Mouse (Mus musculus) Patski (cell line): ENCODE data around the gene Spns3. TPM values are rescaled to one million over a fixed set of nuclear protein-coding genes. Genes with fewer than 3 reads are reported as not detected.
A peak's percentile ranks its signal among the peaks of the same experiment; 100 is the strongest.

Source experiments
- ATAC-seq: fragments of 100-300 bp; one replicate; pipeline ENCODE4 v1.8.0; 2021
- CTCF ChIA-PET: fragments of 350-600 bp; sonication (Branson Sonifier 250); formaldehyde crosslinking; loops from one replicate; lab custom pipeline; 2022; ENCODE audit warnings: inconsistent platforms; lab: Charles Lee
- POLR2A ChIA-PET: fragments of 350-600 bp; sonication (Branson Sonifier 250); formaldehyde crosslinking; loops from one replicate; lab custom pipeline; 2022; ENCODE audit warnings: antibody characterized with exemption, inconsistent platforms; lab: Charles Lee
- DNase-seq: peaks from one replicate; pipeline ENCODE4 v3.0.0-alpha.2; 2011; ENCODE audit warnings: low read depth, low spot score
- H3K27me3 ChIP-seq: fragments of 371-371 bp; one replicate; pipeline ENCODE4 v1.5.1; 2021
- CTCF ChIP-seq: fragments of 100-300 bp; IDR thresholded peaks from one replicate; pipeline ENCODE4 v1.5.1; 2021
- in situ Hi-C: fragments of 300-500 bp; cut with MboI; formaldehyde crosslinking; loops from 3 replicates; pipeline ENCODE4 v1.11.1; 2018; ENCODE audit warnings: low pct_unique_long_range_greater_than_20kb, mixed read lengths
- polyA plus RNA-seq: library from polyadenylated mRNA; unstranded; gene quantifications from one replicate; pipeline ENCODE4 v1.2.3, GENCODE M21; 2021

Gene Spns3
- polyA plus RNA-seq, 1 experiment from 2014 or later = 7.8 TPM

GRCm38 (mm10) chr11:72576466-72577351, 26.4 kb upstream of the Spns3 start:
- TF ChIP-seq CTCF = no peak
- DNase-seq (no peak), ATAC-seq (no peak)
- H3K27me3 ChIP-seq = no peaks in the 10 kb centered on the region
- in situ Hi-C loops = loop anchor here (5.0 kb wide), 1 partner anchor 161 kb away; no protein-coding TSS in a partner anchor
- ChIA-PET POLR2A (no interaction called here), CTCF (no interaction called here)

- ChIA-PET POLR2A (no interaction called here), CTCF (interaction anchor here (0.9 kb wide), 1 partner anchor 152 kb away, joined by 3 read pairs; no protein-coding TSS in a partner anchor)
- in situ Hi-C loops = loop anchor here (5.0 kb wide), 1 partner anchor 161 kb away; no protein-coding TSS in a partner anchor
- no peaks in the 10 kb centered on the region for H3K27me3 ChIP-seq
- no peak for DNase-seq
- no peak for ATAC-seq
- no peak for TF ChIP-seq CTCF
Observed at GRCm38 (mm10) chr11:72576111-72576465, 25.8 kb upstream of the Spns3 start.

GRCm38 (mm10) chr11:72573819-72574218, 23.5 kb upstream of the Spns3 start:
- DNase-seq = no peak
- TF ChIP-seq CTCF = peak; percentile 69

GRCm38 (mm10) chr11:72570319-72570979, 20.1 kb upstream of the Spns3 start:
- ATAC-seq (no peak), DNase-seq (no peak)
- in situ Hi-C loops = no loop called here
- TF ChIP-seq CTCF = peak; percentile 87
- ChIA-PET CTCF (interaction anchor here (0.8 to 1.3 kb wide), 4 partner anchors 132 to 166 kb away, joined by 3 to 4 read pairs (median 3); no protein-coding TSS in a partner anchor), POLR2A (interaction anchor here (0.6 to 1.5 kb wide), 3 partner anchors 82 to 604 kb away, joined by 3 to 4 read pairs (median 3); no protein-coding TSS in a partner anchor)
- no peaks in the 10 kb centered on the region for H3K27me3 ChIP-seq

More at GRCm38 (mm10) chr11:72573819-72574218, 23.5 kb upstream of the Spns3 start:
- ATAC-seq = no peak
- no peaks in the 10 kb centered on the region for H3K27me3 ChIP-seq
- POLR2A ChIA-PET = no interaction called here
- in situ Hi-C loops = no loop called here
- CTCF ChIA-PET = no interaction called here

- in situ Hi-C loops = loop anchor here (5.0 to 10.0 kb wide), 2 partner anchors 217 to 355 kb away; partner anchors contain the start of gene Med31
- TF ChIP-seq CTCF = no peak
- POLR2A ChIA-PET = interaction anchor here (1.5 kb wide), 1 partner anchor 199 kb away, joined by 3 read pairs; no protein-coding TSS in a partner anchor
- no peaks in the 10 kb centered on the region for H3K27me3 ChIP-seq
- CTCF ChIA-PET = interaction anchor here (1.0 kb wide), 1 partner anchor 151 kb away, joined by 3 read pairs; no protein-coding TSS in a partner anchor
- ATAC-seq = no peak
- DNase-seq = no peak
Observed at GRCm38 (mm10) chr11:72569671-72570318, 19.5 kb upstream of the Spns3 start.

- no peak for TF ChIP-seq CTCF
- ChIA-PET POLR2A (no interaction called here), CTCF (no interaction called here)
- in situ Hi-C loops = loop anchor here (5.0 to 10.0 kb wide), 2 partner anchors 217 to 354 kb away; partner anchors contain the start of gene Med31
- DNase-seq = no peak
- no peaks in the 10 kb centered on the region for H3K27me3 ChIP-seq
- ATAC-seq = no peak
Observed at GRCm38 (mm10) chr11:72569051-72569450, 18.7 kb upstream of the Spns3 start.

- in situ Hi-C loops = loop anchor here (5.0 to 10.0 kb wide), 2 partner anchors 215 to 352 kb away; partner anchors contain the start of gene Med31
- ChIA-PET CTCF (no interaction called here), POLR2A (interaction anchor here (0.7 kb wide), 1 partner anchor 27 kb away, joined by 5 read pairs; no protein-coding TSS in a partner anchor)
- TF ChIP-seq CTCF = no peak
- no peaks in the 10 kb centered on the region for H3K27me3 ChIP-seq
- no peak for DNase-seq
- no peak for ATAC-seq
Observed at GRCm38 (mm10) chr11:72566816-72567338, 16.6 kb upstream of the Spns3 start.

GRCm38 (mm10) chr11:72566304-72566703, 16.0 kb upstream of the Spns3 start:
- ATAC-seq (no peak), DNase-seq (no peak)
- no peak for TF ChIP-seq CTCF
- ChIA-PET CTCF (no interaction called here), POLR2A (no interaction called here)
- H3K27me3 ChIP-seq = no peaks in the 10 kb centered on the region
- in situ Hi-C loops = loop anchor here (5.0 to 10.0 kb wide), 2 partner anchors 214 to 352 kb away; partner anchors contain the start of gene Med31

GRCm38 (mm10) chr11:72564232-72564807, 14.0 kb upstream of the Spns3 start:
- peak; percentile 85 for TF ChIP-seq CTCF
- ATAC-seq (peak; percentile 47), DNase-seq (no peak)
- CTCF ChIA-PET = interaction anchor here (0.6 to 3.8 kb wide), 17 partner anchors 35 to 220 kb away, joined by 3 to 24 read pairs (median 3); partner anchors contain the start of genes Ggt6 and Spns2
- in situ Hi-C loops = loop anchor here (10.0 kb wide), 1 partner anchor 350 kb away; the partner anchor contains the start of gene Med31
- no peaks in the 10 kb centered on the region for H3K27me3 ChIP-seq
- POLR2A ChIA-PET = no interaction called here
